Mouse (Mus musculus) thymus, adult 2 months (tissue): ENCODE measurements around the gene Nup205.

Source experiments
- CTCF ChIP-seq: fragments of 200-500 bp; IDR thresholded peaks from 2 replicates; pipeline ENCODE4 v1.5.1; 2012; ENCODE audit warnings: mild to moderate bottlenecking, control low read depth, low read length, moderate library complexity, borderline replicate concordance; ENCODE audit not compliant: control insufficient read depth, poor library complexity, insufficient read depth; ENCODE audit errors: extremely low read depth
- POLR2A ChIP-seq: fragments of 200-500 bp; IDR thresholded peaks from 2 replicates; pipeline ENCODE4 v1.6.1; 2012; ENCODE audit warnings: mild to moderate bottlenecking, low read length, control low read depth, moderate library complexity; ENCODE audit not compliant: control insufficient read depth, poor library complexity, insufficient read depth; ENCODE audit errors: extremely low read depth

- TF ChIP-seq POLR2A: no peak
- no peak for TF ChIP-seq CTCF
Measured at GRCm38 (mm10) chr6:35255017-35255416, 77.8 kb downstream of the Nup205 start.
